Mouse (Mus musculus): ENCODE data around the gene Stard8.
"Not testable (repeated sequence)": the region's sequence is repeated elsewhere in the genome, so short reads cannot be mapped to it uniquely, and the experiment has no call there.

Stard8 gene

DNA sequence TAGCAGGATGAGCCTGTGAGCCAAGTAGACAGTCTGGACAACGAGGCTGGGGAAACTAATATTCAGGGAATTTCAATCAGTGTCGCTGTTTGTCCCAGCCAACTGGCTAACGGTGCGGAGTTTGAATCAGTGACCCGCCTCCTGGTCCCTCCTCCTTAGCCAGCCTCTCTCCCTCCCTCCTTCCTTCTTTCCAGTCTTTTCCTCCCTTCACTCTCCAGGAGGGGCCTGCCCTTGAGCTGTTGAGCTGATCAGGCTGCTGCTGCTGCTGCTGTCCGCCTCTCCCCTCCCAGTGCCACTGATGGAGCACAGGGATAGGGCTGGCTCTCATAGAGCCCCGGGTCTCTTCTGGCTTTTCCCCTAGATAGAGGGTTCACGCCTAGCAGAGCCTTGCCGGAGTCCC lies at the start of gene Stard8:
Stard8 (plus strand) TSS at position 203 of the 400 bp plus-strand sequence.
- peak; percentile 31 for DNase-seq

DNA sequence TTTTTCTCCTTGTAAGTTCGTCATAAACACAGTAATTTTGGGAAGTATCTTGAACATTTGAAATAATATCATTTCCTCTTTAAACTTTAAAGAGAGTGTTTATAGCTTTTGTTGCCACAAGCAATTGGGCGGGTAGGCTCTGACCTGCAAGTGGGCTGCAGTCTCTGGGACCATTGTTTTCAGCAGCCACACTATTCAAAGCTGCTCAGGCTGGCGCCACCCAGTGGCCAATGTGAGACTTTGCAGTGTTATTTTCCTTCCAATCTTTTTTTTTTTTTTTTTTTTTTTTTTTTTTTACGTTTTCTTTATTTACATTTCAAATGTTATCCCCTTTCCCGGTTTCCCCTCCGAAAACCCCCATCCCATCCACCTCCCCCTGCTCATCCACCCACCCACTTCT lies 49.1 kb upstream of the Stard8 start:
- peak; percentile 8 for DNase-seq

DNA sequence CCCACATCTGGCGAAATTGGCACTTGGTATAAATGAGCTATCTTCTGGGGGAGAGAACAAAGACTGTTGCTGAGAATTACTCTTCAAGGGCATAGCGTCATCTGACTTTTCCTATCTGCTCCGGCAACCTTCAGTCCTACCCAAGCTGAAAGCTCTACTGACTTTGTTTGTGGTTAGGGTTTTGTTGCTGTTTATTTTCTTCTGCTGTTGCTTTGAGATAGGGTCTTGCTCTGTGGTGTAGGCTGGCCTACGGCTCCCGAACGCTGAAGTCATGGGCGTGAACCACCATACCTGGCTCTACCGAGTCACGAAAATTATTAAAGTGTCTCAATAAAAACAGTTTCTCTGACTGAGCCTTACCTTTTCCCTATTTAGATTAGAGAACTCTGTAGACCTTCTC lies 44.8 kb upstream of the Stard8 start:
- DNase-seq, result no peak

DNA sequence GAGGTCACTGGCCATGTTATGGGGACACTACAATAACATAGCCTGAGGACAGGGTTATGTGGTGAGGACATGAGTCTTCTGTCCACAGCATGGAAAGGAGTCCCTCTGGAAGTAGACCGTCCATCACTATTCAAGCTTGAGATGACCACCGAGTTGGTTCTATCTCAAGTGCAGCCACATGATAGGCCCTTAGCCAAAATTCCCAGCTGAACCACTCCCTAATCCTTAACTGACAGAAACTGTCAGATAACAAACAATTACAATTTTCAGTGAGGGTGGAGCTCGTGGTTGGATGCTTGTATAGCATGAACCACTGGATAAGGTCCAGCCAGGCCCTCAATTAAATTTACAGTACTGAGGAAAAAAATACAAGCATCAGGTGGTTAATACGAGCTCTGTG lies 44.0 kb upstream of the Stard8 start:
- DNase-seq, result no peak

DNA sequence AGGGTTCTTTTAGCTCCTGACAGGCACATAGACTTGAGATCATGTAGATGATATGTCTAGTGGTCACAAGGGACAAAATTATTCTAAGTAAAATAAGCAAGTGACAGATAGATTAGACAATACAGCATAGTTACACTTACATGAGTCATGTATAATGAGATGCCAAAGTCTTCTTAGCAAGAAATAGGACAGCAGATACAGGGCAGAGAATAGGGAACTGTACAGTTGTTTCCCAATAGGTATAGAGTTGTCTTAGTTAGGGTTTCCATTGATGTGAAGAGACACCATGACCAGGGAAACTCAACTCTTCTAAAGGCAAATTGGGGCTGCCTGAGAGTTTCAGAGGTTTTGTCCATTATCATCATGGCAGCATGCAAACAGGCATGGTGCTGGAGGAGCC lies 39.3 kb upstream of the Stard8 start:
- DNase-seq, result no peak

DNA sequence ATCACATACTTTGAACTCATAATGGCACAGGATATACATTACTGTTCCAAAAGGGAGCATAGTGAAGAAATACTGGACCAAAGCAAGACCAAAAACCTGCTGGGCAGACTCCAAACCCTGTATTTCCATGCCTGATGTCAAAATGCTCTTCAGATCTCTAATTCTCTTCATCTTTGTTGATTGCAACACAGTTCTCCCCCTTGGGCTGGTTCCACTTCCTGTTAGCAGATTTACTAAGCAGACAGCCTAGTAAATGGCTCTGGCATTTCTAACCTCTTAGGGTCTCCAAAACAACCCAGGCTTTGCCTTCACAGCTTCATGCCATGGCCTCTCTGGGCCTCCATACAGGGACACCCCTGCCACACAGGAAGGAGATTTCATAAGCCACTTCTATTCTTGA lies 38.5 kb upstream of the Stard8 start:
- DNase-seq, result peak; percentile 17

DNA sequence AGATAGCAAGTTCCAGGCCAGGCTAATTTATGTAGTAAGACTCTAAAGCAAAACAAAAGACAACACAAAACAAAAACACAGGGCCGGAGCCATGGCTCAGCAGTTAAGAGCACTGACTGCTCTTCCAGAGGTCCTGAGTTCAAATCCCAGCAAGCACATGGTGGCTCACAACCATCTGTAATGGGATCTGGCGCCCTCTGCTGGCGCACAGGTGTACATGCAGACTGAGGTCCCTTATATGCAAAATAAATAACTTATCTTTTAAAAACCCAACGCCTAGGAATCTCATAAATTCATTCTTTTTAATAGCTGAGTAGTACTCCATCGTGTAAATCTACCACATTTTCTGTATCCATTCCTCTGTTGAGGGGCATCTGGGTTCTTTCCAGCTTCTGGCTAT lies 16.4 kb upstream of the Stard8 start:
- DNase-seq, result not testable (repeated sequence)

DNA sequence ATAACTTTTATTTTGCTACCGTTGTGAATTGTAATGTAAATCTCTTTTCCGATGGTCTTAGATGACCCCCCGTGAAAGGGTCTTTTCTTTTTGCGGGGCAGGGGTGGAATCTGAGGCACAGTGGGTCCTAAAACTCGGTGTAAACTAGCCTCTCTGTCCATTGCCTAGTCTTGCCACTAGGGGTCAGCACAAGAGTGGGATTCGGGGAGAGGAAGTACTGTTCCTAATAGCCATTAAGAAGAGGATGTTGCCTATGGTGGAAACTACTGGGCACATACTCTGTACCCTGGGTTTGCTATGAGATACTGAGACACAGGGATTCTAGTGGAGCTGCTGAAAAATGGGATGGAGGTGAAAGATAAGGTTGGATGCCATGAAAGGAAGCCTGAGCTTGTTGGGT lies 13.5 kb upstream of the Stard8 start:
- peak; percentile 70 for DNase-seq

DNA sequence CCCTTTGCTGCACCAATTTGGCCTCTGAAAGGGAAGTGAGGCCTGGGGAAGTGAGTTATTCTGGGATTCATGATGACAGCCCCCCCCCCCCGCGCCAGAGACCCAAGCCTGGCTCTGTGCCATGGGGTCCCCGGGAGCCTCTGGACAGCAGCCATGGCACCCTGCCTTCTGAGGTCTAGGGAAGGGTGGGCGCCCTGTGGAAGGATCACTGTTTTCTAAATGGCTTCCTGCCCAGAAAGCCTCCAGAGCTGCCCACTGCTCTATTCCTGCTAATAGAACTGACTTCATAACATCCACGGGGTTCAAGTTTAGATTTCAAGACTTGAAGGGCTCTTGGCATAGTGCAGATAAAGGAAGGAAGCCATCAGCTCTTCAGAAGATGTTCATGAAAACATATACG lies 983 bp upstream of the Stard8 start:
- peak; percentile 34 for DNase-seq

DNA sequence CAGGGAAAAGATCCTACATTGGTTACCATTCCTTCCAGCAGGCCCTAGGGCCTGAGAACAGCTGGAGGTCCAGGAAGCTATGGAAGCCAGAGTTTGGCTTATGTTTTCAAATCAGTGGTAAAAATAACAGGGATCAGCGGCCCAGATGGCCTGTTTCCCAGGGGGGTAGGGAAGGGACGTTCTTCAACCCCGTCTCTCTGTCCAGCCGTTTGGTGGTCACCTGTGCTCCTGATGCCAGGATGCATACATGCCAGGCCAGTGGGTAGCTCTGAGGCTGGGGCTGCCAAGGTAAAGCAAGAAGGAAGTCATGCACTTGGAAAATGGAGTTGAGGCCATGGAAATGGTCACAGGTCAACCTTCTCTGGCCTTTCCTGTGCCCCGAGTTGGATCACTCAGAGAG lies 7.5 kb downstream of the Stard8 start:
- DNase-seq, result no peak

DNA sequence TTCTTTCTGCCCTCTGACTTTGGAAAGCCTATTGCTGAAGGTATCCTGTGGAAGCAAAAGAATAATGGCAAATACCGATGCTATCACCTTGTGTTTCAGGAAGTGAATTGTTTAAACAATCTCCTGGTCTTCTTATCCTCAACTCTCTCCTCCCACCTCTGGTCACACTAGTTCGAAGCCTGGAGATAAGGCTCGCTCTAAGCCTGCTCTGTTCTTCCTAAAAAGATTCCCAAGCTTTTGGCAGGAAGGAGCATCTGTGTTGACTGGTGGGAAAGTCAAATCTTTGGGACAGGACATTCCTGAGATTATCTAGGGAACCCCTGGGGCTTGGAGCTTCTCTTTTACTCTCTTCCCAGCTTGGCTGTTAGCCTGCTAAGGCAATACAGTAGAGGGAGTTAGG lies 8.2 kb downstream of the Stard8 start:
- DNase-seq, result no peak

DNA sequence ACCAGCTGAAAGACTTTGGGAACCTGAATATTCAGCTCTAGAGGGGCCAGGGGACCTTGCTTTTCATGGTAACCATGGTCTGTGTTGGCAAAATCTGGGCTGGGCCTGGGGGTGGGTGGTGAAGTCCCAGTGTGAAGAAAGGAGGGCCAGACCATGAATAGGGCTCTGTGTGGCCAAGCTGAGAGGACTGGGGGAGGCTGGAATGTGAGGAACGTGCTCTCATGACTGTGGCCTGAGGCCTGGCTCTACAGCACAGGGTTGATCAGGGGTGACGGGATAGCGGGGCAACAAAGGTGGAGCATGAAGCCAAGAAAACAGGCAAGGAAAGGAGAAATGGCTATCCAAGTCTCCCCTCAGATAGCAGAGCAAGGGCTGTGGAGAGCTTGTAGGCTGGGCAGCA lies 9.4 kb downstream of the Stard8 start:
- no peak for DNase-seq

DNA sequence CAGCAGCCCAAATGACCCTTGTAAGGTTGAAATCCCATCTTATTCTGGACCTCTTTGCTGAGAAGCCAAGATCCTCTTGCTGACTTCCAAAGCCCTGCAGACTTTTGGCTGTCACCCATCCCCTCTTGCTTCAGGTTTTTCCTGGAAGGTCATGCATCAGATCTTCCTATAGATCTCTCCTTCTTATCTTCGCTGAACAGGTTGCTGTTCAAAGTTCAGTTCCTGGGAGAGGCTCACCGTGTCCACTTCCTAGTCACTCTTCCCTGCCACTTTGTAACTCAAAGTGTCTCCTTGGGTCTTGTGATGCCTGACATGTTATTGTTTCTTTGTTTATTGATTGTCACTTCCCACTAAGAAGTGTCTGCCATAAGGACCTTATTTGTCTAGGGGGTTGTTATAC lies 12.7 kb downstream of the Stard8 start:
- no peak for DNase-seq

DNA sequence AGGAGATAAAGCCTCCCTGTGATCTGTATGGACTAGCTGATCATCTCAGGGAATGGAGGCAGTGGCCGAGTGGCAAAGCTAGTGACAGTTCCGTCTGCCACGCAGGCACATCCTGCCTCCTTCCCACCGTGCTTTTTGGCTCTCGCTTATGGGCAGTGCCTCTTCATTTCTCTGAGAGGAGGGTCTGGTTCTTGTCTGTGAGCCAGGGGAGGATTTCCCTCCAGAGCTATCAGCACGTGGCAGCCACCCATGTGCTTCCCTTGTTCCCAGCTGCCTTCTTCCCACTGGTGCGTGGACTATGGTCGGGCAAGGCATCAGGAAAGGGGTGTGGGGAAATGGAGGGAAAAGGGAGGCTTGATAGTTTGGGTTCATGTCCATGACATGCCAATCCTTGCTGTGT lies 13.9 kb downstream of the Stard8 start:
- peak; percentile 17 for DNase-seq

DNA sequence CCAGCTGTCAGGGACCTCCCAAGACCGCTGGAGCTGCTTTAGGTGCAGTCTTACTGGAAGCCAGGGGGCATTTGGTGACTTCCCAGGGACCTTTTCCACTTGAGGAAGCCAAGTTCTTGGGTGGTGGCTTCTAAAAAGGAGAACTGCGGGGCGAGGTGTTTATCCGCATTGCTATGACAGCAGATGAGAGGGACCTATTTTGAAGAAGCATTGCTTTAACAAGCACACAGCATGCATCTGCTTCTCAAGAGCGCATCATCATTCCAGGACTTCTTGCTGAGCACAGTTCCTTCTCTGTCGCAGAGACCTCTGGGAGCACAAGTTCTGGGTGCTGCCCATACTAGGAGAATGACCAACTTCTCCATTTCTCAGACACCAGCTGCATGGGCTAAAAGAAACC lies 14.8 kb downstream of the Stard8 start:
- DNase-seq, result peak; percentile 18

DNA sequence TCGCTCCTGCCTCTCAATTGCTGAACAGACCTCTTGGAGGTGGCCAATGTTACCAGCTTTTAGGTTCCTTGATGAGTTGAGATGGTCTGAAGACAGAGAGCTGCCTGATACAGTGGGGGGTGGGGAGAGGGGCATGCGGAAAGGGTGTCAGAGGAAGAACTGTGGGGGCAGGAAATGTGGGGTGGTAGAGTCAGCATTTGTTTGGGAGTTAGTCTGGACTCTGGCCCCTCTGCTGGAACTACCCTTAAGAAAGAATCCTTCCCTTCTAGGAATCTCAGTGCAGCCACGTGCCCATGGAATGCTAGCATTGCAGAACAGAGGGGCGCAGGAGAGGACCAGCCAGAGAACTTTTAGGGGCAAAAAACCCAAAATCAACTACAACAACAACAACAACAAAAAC lies 16.3 kb downstream of the Stard8 start:
- no peak for DNase-seq

DNA sequence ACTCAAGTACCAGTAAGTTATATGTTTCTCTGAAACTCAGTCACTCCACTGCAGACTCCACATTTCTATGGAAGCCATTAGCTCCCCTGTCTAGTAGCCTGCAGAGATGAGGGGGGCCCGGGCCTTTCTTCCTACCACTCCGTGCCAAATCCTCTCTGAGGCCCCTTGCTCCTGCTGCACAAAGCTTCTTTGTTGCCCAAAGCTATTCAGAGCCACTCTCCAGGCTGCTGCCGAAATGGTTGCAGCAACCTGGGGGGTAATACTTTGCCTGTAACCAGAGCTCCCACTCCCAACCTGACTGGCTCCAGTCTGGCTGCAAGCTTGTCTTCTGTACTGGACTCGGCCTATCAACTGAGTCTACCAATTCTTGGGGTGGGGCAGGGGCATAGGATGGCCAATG lies 17.2 kb downstream of the Stard8 start:
- no peak for DNase-seq

DNA sequence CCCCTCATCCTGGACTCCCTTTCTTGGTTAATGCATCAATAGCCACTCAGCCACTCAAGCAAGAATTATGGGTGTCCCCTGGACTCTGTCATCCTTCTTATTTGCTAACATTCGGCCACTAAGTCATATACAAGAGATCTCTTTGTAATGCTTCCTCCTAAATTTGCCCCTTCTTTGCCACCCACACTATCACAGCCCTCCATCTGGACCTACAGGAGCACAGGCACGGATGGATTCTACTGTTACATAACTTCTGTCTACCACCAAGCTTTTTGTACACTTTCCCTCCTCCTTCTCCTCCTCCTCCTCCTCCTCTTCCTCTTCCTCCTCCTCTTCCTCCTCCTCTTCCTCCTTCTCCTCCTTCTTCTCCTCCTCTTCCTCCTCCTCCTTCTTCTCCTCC lies 18.5 kb downstream of the Stard8 start:
- no peak for DNase-seq

DNA sequence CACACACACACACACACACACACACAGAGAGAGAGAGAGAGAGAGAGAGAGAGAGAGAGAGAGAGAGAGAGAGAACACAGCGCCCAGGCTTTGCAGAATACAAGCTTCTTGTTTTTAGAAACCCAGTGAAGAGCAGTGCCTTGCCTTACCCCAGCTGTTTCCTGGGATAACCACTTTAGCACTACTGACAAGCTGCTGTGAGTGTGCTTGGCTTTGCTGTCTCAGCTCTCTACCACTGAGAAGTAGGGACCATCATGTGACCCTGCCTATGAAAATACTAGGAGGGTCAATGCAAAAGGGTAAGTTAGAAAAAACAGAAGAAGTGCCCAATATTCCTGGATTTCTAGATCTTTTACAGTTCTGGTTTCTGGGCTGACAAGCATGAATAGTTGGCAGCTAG lies 20.9 kb downstream of the Stard8 start:
- no peak for DNase-seq

DNA sequence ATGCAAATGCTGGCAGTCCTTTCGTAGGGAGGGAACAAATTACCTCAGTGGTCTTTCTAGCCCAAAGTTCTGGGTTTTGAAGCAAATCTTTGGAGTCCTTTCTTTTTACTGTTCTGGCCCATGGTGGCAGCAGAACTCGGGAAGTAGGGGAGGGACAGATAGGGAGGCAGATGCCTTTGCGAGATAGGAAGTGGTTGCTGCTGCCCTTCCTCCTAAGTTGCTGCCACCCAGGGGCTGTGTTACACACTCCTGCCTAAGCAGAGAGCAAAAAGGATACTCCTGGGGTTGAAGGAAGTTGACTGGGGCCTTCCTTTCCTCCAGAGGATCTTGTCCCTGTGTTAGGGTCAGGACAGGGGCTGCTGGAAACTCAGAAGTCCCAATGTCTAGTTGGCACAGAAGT lies 32.4 kb downstream of the Stard8 start:
- no peak for DNase-seq

DNA sequence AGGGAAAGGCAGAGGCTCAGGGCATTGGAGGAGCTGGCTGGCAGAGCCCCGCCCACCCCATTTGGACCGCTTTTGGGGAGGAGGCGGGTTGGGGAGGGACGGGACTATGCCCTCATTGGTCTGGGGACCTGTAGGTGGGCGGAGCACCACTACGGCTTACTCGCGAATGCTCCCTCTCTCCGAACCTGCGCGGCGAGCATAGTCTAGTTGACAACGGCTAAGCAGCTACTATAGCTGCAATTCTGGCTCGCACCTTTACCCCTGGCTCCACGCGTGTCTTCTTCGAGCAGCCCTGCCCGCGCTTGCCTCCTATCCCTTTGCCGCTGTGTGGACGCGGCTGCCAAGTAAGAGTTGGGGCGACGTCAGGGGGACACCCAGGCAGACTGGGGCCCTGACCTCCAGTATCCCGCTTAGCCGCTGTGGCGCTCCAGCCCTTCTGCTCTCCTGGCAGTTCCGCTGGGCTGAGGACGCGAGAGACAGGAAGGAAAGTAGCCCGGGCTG lies 39.5 kb downstream of the Stard8 start:
- DNase-seq, result peak; percentile 93

DNA sequence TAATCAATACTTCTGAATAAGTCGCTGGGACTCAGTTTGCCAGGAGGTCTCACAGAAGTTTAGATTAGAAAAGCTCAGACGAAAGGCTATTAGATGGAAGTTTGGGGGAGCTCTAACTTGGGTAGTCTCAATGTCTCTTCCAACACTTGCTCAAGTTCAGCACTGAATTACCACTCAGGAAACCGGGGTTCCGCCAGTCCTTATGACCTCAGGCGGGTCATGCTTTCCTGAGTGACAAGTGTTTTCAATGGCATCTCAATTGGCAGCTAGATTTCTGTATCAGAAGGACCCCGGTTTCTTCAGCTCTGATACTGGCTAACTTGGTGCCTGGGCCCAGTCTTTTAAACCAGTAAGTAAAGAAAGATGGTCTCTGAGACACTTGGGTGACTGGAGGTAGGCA lies 40.2 kb downstream of the Stard8 start:
- DNase-seq, result no peak

DNA sequence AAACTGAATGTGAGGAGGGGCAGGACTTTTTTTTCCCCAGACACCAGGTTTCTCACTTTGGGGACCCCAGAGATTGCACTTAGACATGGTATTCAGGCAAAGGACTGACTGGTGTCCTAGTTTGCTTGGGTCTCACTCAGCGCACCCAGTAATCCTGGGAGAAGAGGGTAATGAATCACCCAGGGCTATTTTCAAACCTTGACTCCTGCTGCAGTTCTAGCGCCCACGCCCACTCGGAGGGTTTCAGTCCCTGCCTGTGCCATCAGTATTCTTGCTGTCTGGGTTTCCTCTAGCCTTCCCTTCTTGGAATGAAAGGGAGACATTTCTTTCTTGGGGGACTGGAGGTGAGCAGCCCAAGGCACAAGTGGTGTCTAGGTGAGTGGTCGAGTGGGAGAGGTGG lies 40.7 kb downstream of the Stard8 start:
- DNase-seq, result no peak

DNA sequence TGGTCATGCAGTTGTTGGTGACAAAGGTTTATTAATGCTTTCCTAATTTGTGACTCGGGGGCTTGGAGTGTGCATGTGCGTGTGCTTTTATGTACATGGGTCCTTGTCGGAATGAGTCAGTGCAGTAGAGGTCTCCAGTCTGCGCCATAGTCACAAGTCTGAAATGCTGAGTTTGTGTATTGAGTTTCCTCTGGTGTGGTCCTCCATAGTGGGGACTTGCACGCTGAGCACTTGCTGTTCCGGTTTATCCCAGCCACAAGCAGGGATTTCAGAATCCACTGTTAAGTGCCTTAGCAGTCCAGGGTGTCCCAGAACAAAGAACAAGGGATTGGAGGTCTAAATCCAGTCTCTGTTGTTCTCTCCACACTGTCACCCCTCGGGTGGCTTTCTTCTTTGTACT lies 42.3 kb downstream of the Stard8 start:
- no peak for DNase-seq

DNA sequence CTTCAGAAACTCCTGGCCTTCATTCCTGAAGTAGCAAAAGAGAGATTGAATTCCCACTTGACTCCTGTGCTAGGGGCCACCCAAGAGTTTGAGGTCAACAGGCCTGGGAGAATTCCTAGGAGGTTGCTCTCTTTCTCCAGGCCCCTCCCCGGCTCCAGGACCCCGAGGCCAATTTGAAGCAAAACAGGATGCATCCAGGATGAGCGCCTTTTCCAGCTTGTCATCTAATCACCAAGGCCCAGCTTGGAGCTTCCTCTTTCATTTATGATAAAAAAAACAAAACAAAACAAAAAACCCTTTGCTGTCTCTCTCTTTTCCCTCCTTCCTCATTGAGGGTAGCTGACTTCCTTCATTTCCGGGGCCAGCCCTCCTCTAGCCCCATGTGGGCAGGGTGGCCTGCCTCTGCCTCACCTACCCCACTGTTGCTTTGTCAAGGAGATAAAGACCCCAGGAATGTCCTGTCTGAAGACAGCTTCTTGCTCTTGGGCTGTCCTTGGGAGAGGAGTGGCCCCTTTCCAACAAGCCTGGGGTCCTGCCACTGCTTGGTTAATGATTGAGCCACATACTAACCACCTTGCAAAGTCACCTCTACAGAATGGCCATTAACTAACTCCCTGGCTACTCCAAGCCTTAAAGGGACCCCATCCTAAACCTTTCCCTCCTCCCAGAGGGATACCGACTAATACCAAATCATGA lies 43.5 kb downstream of the Stard8 start:
- DNase-seq, result peak; percentile 52

All from lung, postnatal 36 days (tissue).